Mouse (Mus musculus): Measurements from ENCODE around the gene Vps53. TPM values are rescaled to one million over a fixed set of nuclear protein-coding genes. Genes with fewer than 3 reads are reported as not detected.

The Vps53 gene
- polyA plus RNA-seq, 1 experiment from 2014 or later = 51.8 TPM

DNA sequence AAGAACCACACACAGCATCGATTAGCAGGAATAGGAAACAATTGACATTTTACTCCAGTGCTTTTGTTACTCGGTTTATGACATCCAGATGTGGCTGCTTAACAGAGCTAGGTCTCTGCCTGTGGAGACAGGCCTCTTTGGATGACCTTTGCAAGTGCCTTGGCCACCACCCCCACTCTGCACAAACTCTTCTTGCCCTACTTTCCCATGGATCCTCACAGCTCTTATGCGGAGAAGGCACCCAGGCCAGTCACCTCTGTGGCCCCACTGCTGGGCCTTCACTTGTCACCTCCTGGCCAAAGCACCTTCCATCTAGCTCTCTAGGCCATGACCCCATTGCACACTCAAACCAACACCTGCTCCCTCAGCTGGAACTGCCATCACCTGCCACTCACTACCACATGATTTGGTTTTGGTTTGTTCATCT lies 95.5 kb downstream of the Vps53 start:
- Histone ChIP-seq H3K4me2 (replicated peaks; ENCODE audit: low read depth, low read length) (no peak overlapping the region), H3K27me3 (ENCODE audit: control insufficient read depth, insufficient read depth, low read length) (no peaks in the 10 kb centered on the region), H3K9ac (ENCODE audit: low read depth, low read length) (no peak overlapping the region), H3K4me1 (replicated peaks; ENCODE audit: control insufficient read depth, insufficient read depth, low read length) (no peaks in the 10 kb centered on the region), H3K9me3 (ENCODE audit: control insufficient read depth, low read length) (no peaks in the 10 kb centered on the region), H3K36me3 (ENCODE audit: control insufficient read depth, insufficient read depth, low read length) (no peaks in the 10 kb centered on the region), H3K27ac (ENCODE audit: low read depth, low read length) (no peak overlapping the region), H3K4me3 (ENCODE audit: low read depth, low read length) (no peak overlapping the region)
- no peak for ATAC-seq (ENCODE audit: low FRiP score)
- 68% methylated on average over 3 of the region's 3 CpGs for WGBS
- DNase-seq (ENCODE audit: low spot score) = peak; percentile 9

DNA sequence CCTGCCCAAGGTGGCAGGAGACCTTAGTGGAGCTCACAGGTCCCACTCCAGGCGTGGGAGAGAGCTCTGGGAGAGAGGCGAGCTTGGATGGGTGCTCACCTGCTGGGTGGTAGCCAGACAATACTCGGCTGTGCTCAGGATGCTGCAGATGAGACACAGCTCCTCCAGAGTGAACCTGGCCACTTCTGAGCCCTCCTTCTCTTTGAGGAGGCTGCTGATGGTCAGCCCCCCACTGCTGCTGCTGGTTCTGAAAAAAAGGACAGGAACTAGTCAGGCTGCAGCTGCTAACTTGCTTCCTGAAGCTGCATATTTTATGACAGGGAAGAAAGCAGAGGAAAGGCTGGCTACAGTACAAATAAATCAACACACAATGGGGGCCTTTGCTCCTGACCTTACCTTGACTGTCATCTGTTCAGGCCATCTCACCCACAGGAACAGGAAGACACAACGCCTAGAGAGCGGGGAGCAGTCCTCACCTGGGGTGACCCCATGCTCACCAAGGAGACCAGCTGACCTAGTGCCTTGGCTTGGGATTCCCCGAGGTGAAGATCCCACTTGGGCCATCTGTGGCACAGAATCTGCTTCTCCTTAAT lies 98.3 kb downstream of the Vps53 start:
- Histone ChIP-seq H3K36me3 (ENCODE audit: control insufficient read depth, insufficient read depth, low read length) (no peaks in the 10 kb centered on the region), H3K27me3 (ENCODE audit: control insufficient read depth, insufficient read depth, low read length) (no peaks in the 10 kb centered on the region), H3K4me3 (ENCODE audit: low read depth, low read length) (no peak overlapping the region), H3K4me2 (replicated peaks; ENCODE audit: low read depth, low read length) (no peak overlapping the region), H3K27ac (ENCODE audit: low read depth, low read length) (no peak overlapping the region), H3K9me3 (ENCODE audit: control insufficient read depth, low read length) (no peaks in the 10 kb centered on the region), H3K9ac (ENCODE audit: low read depth, low read length) (no peak overlapping the region), H3K4me1 (replicated peaks; ENCODE audit: control insufficient read depth, insufficient read depth, low read length) (no peaks in the 10 kb centered on the region)
- DNase-seq (ENCODE audit: low spot score) (no peak), ATAC-seq (ENCODE audit: low FRiP score) (no peak)
- 82% methylated on average over 6 of the region's 6 CpGs for WGBS

DNA sequence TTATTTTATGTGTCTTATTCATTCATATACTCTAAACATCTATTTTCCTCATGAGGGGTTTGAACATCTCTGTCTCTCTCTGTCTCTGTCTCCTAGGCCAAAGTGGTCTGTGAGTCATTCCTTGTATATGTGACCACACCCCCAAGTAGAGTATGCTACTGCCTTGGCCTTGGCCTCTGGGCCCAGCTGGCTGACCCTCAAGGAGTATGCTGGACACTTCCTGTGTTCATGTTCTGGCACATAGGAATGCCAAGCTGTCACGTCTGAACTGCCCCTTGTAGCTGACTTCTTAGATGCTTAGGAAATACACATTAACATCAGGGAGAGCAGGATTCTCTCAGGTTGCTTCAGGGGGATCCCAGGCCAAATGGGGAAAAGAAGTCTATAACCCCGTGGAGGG lies 99.2 kb downstream of the Vps53 start:
- Histone ChIP-seq H3K4me3 (ENCODE audit: low read depth, low read length) (no peak overlapping the region), H3K27me3 (ENCODE audit: control insufficient read depth, insufficient read depth, low read length) (no peaks in the 10 kb centered on the region), H3K9ac (ENCODE audit: low read depth, low read length) (no peak overlapping the region), H3K9me3 (ENCODE audit: control insufficient read depth, low read length) (no peaks in the 10 kb centered on the region), H3K4me2 (replicated peaks; ENCODE audit: low read depth, low read length) (no peak overlapping the region), H3K36me3 (ENCODE audit: control insufficient read depth, insufficient read depth, low read length) (no peaks in the 10 kb centered on the region), H3K27ac (ENCODE audit: low read depth, low read length) (no peak overlapping the region), H3K4me1 (replicated peaks; ENCODE audit: control insufficient read depth, insufficient read depth, low read length) (no peaks in the 10 kb centered on the region)
- ATAC-seq (ENCODE audit: low FRiP score) = no peak
- no peak for DNase-seq (ENCODE audit: low spot score)
- 80% methylated on average over 2 of the region's 2 CpGs for WGBS

DNA sequence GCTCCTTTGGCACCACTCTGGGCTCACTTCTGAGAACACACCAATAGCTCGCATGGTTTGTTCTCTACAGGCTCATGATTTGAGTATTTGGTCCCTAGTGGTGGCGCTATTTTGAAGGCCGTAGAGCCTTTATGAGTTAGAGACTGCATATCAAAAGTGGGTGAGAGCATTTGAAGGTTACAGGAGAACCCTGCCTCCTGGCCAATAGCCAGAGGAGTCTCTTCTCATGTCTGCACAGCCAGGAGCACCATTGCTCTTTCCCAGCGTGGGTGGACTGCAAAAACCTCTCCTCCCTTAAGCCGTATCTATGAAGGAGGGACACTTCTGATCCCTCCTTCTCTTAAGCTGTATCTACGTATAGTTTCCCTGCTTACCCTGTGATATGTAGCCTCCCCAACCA lies 102.1 kb downstream of the Vps53 start:
- H3K4me1 ChIP-seq (replicated peaks; ENCODE audit: control insufficient read depth, insufficient read depth, low read length) = no peaks in the 10 kb centered on the region

DNA sequence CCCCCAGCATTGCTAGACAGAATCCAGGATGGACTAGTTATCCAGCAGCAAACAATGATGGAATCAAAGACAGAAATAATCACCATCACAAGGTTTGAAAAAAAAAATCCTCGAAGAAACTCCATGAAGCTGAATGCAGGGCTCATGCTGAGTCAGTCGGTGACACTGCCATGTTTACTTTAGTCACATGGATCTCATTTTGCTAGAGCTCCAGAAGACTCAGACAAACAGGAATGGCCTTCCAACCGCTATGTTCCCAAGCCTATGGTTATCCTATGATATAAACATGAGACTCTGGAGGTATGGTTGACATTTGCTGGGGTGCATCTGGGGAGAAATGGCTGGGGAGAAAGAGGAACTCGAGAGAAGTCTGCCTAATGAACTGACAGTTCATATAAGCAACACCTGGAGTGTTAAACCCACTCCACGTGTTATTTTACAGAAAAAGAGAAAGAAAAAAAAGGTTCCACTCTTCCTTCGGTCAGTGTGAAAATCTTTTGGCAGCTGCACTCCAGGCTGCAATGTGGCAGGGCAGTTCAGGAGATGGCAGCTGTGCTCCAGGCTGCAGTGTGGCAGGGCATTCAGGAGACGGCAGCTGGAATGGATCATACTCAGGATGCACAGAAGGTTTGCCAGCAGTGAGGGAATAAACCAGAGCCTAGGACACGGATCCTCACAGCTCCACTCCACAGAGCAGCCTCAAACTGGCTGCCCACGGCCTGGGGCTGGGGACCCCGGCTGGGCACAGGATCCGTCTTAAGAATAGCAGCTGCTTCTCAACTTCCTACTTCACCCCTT lies 105.0 kb downstream of the Vps53 start:
- no peaks in the 10 kb centered on the region for H3K9me3 ChIP-seq (ENCODE audit: control insufficient read depth, low read length)
- H3K4me1 ChIP-seq (replicated peaks; ENCODE audit: control insufficient read depth, insufficient read depth, low read length) = no peaks in the 10 kb centered on the region
- no peak overlapping the region for H3K27ac ChIP-seq (ENCODE audit: low read depth, low read length)
- no peak overlapping the region for H3K4me2 ChIP-seq (replicated peaks; ENCODE audit: low read depth, low read length)
- WGBS = 68% methylated on average over 11 of the region's 11 CpGs
- H3K4me3 ChIP-seq (ENCODE audit: low read depth, low read length) = no peak overlapping the region
- H3K36me3 ChIP-seq (ENCODE audit: control insufficient read depth, insufficient read depth, low read length) = no peaks in the 10 kb centered on the region
- ATAC-seq (ENCODE audit: low FRiP score) (no peak), DNase-seq (ENCODE audit: low spot score) (no peak)
- H3K9ac ChIP-seq (ENCODE audit: low read depth, low read length) = no peak overlapping the region
- H3K27me3 ChIP-seq (ENCODE audit: control insufficient read depth, insufficient read depth, low read length) = no peaks in the 10 kb centered on the region

More for the DNA sequence above, 102.1 kb downstream of the Vps53 start:
- no peak overlapping the region for H3K4me3 ChIP-seq (ENCODE audit: low read depth, low read length)
- H3K27ac ChIP-seq (ENCODE audit: low read depth, low read length) = no peak overlapping the region
- no peaks in the 10 kb centered on the region for H3K9me3 ChIP-seq (ENCODE audit: control insufficient read depth, low read length)
- no peak for DNase-seq (ENCODE audit: low spot score)
- no peaks in the 10 kb centered on the region for H3K27me3 ChIP-seq (ENCODE audit: control insufficient read depth, insufficient read depth, low read length)
- ATAC-seq (ENCODE audit: low FRiP score) = no peak
- H3K9ac ChIP-seq (ENCODE audit: low read depth, low read length) = no peak overlapping the region
- H3K4me2 ChIP-seq (replicated peaks; ENCODE audit: low read depth, low read length) = no peak overlapping the region
- WGBS = 90% methylated on average over 6 of the region's 6 CpGs
- H3K36me3 ChIP-seq (ENCODE audit: control insufficient read depth, insufficient read depth, low read length) = no peaks in the 10 kb centered on the region

DNA sequence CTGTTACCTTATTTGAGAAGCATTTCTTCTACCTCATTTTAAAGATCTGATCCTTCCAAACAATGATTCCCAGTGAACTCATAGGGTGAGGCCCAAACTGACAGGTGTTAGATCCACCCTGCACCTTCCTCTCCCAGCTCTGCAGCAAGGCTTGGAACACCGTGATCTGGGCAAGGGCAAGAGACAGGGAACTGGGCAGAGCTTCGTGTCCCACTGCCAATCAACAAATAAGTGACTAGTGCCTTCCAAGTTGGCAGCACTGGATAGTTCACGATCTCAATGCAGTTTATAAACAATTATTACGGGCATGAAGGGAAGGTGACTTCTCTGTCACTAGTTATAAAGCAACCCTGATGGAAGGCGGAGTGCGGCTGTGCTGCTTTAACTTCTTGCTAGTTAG lies 109.6 kb downstream of the Vps53 start:
- Histone ChIP-seq H3K4me3 (ENCODE audit: low read depth, low read length) (no peak overlapping the region), H3K4me1 (replicated peaks; ENCODE audit: control insufficient read depth, insufficient read depth, low read length) (no peaks in the 10 kb centered on the region), H3K9ac (ENCODE audit: low read depth, low read length) (no peak overlapping the region), H3K27ac (ENCODE audit: low read depth, low read length) (no peak overlapping the region), H3K9me3 (ENCODE audit: control insufficient read depth, low read length) (no peaks in the 10 kb centered on the region), H3K27me3 (ENCODE audit: control insufficient read depth, insufficient read depth, low read length) (no peaks in the 10 kb centered on the region), H3K36me3 (ENCODE audit: control insufficient read depth, insufficient read depth, low read length) (no peaks in the 10 kb centered on the region), H3K4me2 (replicated peaks; ENCODE audit: low read depth, low read length) (no peak overlapping the region)
- no peak for DNase-seq (ENCODE audit: low spot score)
- ATAC-seq (ENCODE audit: low FRiP score) = no peak
- WGBS = 87% methylated on average over 6 of the region's 6 CpGs

DNA sequence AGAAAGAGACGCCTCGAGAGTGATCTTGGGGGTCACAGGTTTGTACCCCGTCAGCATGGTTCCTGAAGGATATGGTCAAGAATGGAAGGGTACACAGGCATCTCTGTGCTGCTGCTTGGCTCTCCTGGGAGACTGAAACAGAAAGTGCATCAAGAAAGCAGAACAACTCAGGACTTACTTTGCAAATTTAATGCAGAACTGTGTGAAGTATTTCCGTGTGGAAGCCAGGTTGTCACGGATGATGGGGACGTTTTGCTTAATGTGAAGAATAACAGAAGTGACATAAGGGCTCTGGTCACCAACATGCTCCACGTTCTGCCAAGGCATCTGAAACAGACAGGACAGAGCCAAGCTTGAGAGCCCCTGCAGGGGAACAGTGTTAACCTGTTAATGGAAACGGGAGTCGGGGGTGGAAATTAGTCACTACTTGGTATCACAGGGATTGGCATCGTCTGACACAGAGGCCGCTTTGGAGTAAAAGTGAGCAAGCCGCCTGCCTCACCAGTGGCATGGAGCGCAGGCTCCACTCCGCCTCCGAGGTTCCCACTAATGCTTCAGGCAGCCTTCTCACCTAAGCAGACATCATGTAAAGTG lies 112.8 kb downstream of the Vps53 start:
- DNase-seq (ENCODE audit: low spot score) (no peak), ATAC-seq (ENCODE audit: low FRiP score) (no peak)
- H3K27ac ChIP-seq (ENCODE audit: low read depth, low read length) = no peak overlapping the region
- no peaks in the 10 kb centered on the region for H3K4me1 ChIP-seq (replicated peaks; ENCODE audit: control insufficient read depth, insufficient read depth, low read length)
- no peak overlapping the region for H3K4me2 ChIP-seq (replicated peaks; ENCODE audit: low read depth, low read length)
- H3K36me3 ChIP-seq (ENCODE audit: control insufficient read depth, insufficient read depth, low read length) = no peaks in the 10 kb centered on the region
- 87% methylated on average over 15 of the region's 15 CpGs for WGBS
- no peak overlapping the region for H3K4me3 ChIP-seq (ENCODE audit: low read depth, low read length)
- H3K9ac ChIP-seq (ENCODE audit: low read depth, low read length) = no peak overlapping the region
- H3K9me3 ChIP-seq (ENCODE audit: control insufficient read depth, low read length) = no peaks in the 10 kb centered on the region
- no peaks in the 10 kb centered on the region for H3K27me3 ChIP-seq (ENCODE audit: control insufficient read depth, insufficient read depth, low read length)

DNA sequence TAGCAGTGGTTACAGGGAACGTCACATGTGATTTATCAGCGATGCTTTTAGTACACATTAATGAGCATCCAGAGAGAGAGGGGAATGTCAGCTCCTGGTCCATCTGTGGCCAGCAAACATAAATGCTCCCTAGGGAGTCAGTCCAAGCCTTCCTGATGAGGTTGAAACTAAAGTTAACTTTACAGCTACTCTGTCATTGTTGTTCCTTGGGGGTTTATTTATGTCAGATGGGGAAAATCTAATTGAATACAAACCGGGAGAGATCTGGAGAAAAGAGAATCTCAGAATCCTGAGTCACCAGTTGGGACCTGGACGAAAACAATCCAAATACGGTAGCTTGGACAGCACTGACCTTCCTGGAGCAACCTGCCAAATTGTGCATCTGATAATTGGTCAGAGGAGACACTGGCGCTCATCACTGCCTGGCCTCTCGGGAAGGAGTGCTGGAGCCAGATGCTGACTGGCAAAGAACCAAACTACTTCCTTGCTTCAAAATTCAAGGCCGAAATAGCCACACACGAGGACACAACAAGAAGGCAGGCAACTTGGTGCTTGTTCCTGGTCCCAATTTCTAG lies 113.8 kb downstream of the Vps53 start:
- Histone ChIP-seq H3K27me3 (ENCODE audit: control insufficient read depth, insufficient read depth, low read length) (no peaks in the 10 kb centered on the region), H3K36me3 (ENCODE audit: control insufficient read depth, insufficient read depth, low read length) (no peaks in the 10 kb centered on the region), H3K9ac (ENCODE audit: low read depth, low read length) (no peak overlapping the region), H3K9me3 (ENCODE audit: control insufficient read depth, low read length) (no peaks in the 10 kb centered on the region), H3K4me1 (replicated peaks; ENCODE audit: control insufficient read depth, insufficient read depth, low read length) (no peaks in the 10 kb centered on the region), H3K4me2 (replicated peaks; ENCODE audit: low read depth, low read length) (no peak overlapping the region), H3K4me3 (ENCODE audit: low read depth, low read length) (no peak overlapping the region), H3K27ac (ENCODE audit: low read depth, low read length) (no peak overlapping the region)
- ATAC-seq (ENCODE audit: low FRiP score) (no peak), DNase-seq (ENCODE audit: low spot score) (no peak)
- WGBS = 82% methylated on average over 9 of the region's 9 CpGs
